Mouse (Mus musculus) MEL (cell line): ENCODE measurements at regions not wholly inside any gene's neighbourhood (a gene's known extent, or its start where the extent isn't known, plus 50 kb on each side); places are given as distances from the start of the nearest gene placed in this dataset.
A peak's percentile ranks its signal among the peaks of the same experiment; 100 is the strongest.

Experiments
- DNase-seq: peaks from one replicate; pipeline ENCODE4 v3.0.0; 2011; ENCODE audit warnings: low read depth, low spot score
- H3K27ac ChIP-seq: 2 replicates; pipeline ENCODE4 v1.5.1; 2012; ENCODE audit warnings: low read depth, mild to moderate bottlenecking, control low read depth, low read length, moderate library complexity; ENCODE audit not compliant: control insufficient read depth
- H3K27me3 ChIP-seq, 2 experiments: fragments of 150-350 bp in 1 of 2; sonication (generic) in 1 of 2; 2 replicates each; pipeline ENCODE4 v1.6.1; 2012; ENCODE audit warnings: low read length in 2 of 2, mild to moderate bottlenecking in 2 of 2, improper control_type of control experiment in 1 of 2, moderate library complexity in 1 of 2; ENCODE audit not compliant: insufficient read depth in 2 of 2, control insufficient read depth in 1 of 2
- H3K36me3 ChIP-seq, 2 experiments: 2 replicates each; pipeline ENCODE4 v1.6.1; 2012 to 2014; ENCODE audit warnings: low read length in 2 of 2, improper control_type of control experiment in 1 of 2, inconsistent platforms in 1 of 2, mild to moderate bottlenecking in 1 of 2; ENCODE audit not compliant: insufficient read depth in 2 of 2, control insufficient read depth in 1 of 2
- H3K4me1 ChIP-seq, 2 experiments: fragments of 150-350 bp in 1 of 2; sonication (generic) in 1 of 2; 2 replicates each; pipeline ENCODE4 v1.6.1; 2012; ENCODE audit warnings: low read length in 2 of 2, improper control_type of control experiment in 1 of 2, mild to moderate bottlenecking in 1 of 2; ENCODE audit not compliant: insufficient read depth in 2 of 2, control insufficient read depth in 1 of 2
- H3K4me3 ChIP-seq, 2 experiments: fragments of 150-350 bp in 1 of 2; sonication (generic) in 1 of 2; 2 replicates each; pipeline ENCODE4 v1.5.1; 2012; ENCODE audit warnings: low read depth in 2 of 2, low read length in 2 of 2, mild to moderate bottlenecking in 2 of 2, moderate library complexity in 2 of 2, control low read depth in 1 of 2, improper control_type of control experiment in 1 of 2; ENCODE audit not compliant: control insufficient read depth in 1 of 2, insufficient read depth in 1 of 2
- H3K79me2 ChIP-seq: 2 replicates; pipeline ENCODE4 v1.6.1; 2012; ENCODE audit warnings: mild to moderate bottlenecking, low read length, moderate library complexity; ENCODE audit not compliant: control insufficient read depth, poor library complexity, insufficient read depth
- H3K9ac ChIP-seq: 2 replicates; pipeline ENCODE4 v1.6.1; 2012; ENCODE audit warnings: low read depth, mild to moderate bottlenecking, control low read depth, low read length, moderate library complexity; ENCODE audit not compliant: control insufficient read depth, poor library complexity, severe bottlenecking
- H3K9me3 ChIP-seq: fragments of 150-350 bp; sonication (generic); replicated peaks from 2 replicates; pipeline ENCODE4 v1.6.1; 2012; ENCODE audit warnings: mild to moderate bottlenecking, low read length, improper control_type of control experiment, moderate library complexity; ENCODE audit not compliant: insufficient read depth
- CHD1 ChIP-seq: IDR thresholded peaks from 2 replicates; pipeline ENCODE4 v1.6.1; 2012; ENCODE audit warnings: low read depth, mild to moderate bottlenecking, inconsistent platforms, low read length, improper control_type of control experiment
- CTCF ChIP-seq, 3 experiments: IDR thresholded peaks in 2 of 3; conservative IDR thresholded peaks in 1 of 3; 2 replicates each; pipeline ENCODE4 v1.5.1; 2011 to 2012; ENCODE audit warnings: low read length in 3 of 3, low read depth in 2 of 3, mild to moderate bottlenecking in 2 of 3, improper control_type of control experiment in 1 of 3, inconsistent platforms in 1 of 3, mixed read lengths in 1 of 3, moderate library complexity in 1 of 3; ENCODE audit not compliant: control insufficient read depth in 1 of 3, insufficient read depth in 1 of 3, poor library complexity in 1 of 3, severe bottlenecking in 1 of 3
- E2F4 ChIP-seq: IDR thresholded peaks from 2 replicates; pipeline ENCODE4 v1.6.1; 2011; ENCODE audit warnings: low read depth, low read length, improper control_type of control experiment, borderline replicate concordance
- ELF1 ChIP-seq: IDR thresholded peaks from 2 replicates; pipeline ENCODE4 v1.6.1; 2014; ENCODE audit warnings: low read depth, mild to moderate bottlenecking, inconsistent platforms, low read length, improper control_type of control experiment, moderate library complexity
- ETS1 ChIP-seq: IDR thresholded peaks from 2 replicates; pipeline ENCODE4 v1.6.1; 2012; ENCODE audit warnings: low read depth, mild to moderate bottlenecking, inconsistent platforms, low read length, improper control_type of control experiment, moderate library complexity
- GATA1 ChIP-seq: IDR thresholded peaks from 2 replicates; pipeline ENCODE4 v1.6.1; 2011; ENCODE audit warnings: low read depth, low read length, improper control_type of control experiment
- HCFC1 ChIP-seq: IDR thresholded peaks from 2 replicates; pipeline ENCODE4 v1.6.1; 2012; ENCODE audit warnings: low read depth, mild to moderate bottlenecking, inconsistent platforms, low read length, improper control_type of control experiment, moderate library complexity
- JUND ChIP-seq: IDR thresholded peaks from 2 replicates; pipeline ENCODE4 v1.6.1; 2011; ENCODE audit warnings: low read depth, mild to moderate bottlenecking, improper control_type of control experiment, low read length
- KAT2A ChIP-seq: conservative IDR thresholded peaks from 2 replicates; pipeline ENCODE4 v1.6.1; 2012; ENCODE audit warnings: low read depth, low read length, improper control_type of control experiment, inconsistent platforms
- MXI1 ChIP-seq: IDR thresholded peaks from 2 replicates; pipeline ENCODE4 v1.6.1; 2011; ENCODE audit warnings: mild to moderate bottlenecking, low read depth, low read length, improper control_type of control experiment
- MYC ChIP-seq: IDR thresholded peaks from 2 replicates; pipeline ENCODE4 v1.6.1; 2011; ENCODE audit warnings: low read depth, mild to moderate bottlenecking, low read length, improper control_type of control experiment, moderate library complexity
- POLR2AphosphoS2 ChIP-seq: IDR thresholded peaks from 2 replicates; pipeline ENCODE4 v1.6.1; 2011; ENCODE audit warnings: low read length, improper control_type of control experiment
- RAD21 ChIP-seq: IDR thresholded peaks from 2 replicates; pipeline ENCODE4 v1.6.1; 2011; ENCODE audit warnings: mild to moderate bottlenecking, low read depth, low read length, improper control_type of control experiment
- SMC3 ChIP-seq: IDR thresholded peaks from 2 replicates; pipeline ENCODE4 v1.6.1; 2011; ENCODE audit warnings: low read depth, low read length, improper control_type of control experiment
- TBP ChIP-seq: IDR thresholded peaks from 2 replicates; pipeline ENCODE4 v1.8.0; 2011; ENCODE audit warnings: low read depth, low read length, improper control_type of control experiment
- UBTF ChIP-seq: IDR thresholded peaks from 2 replicates; pipeline ENCODE4 v1.6.1; 2012; ENCODE audit warnings: low read depth, mild to moderate bottlenecking, inconsistent platforms, low read length, improper control_type of control experiment, moderate library complexity, borderline replicate concordance; ENCODE audit not compliant: insufficient read depth
- USF1 ChIP-seq: IDR thresholded peaks from 2 replicates; pipeline ENCODE4 v1.6.1; 2014; ENCODE audit warnings: low read depth, mild to moderate bottlenecking, inconsistent platforms, low read length, improper control_type of control experiment, moderate library complexity
- ZC3H11A ChIP-seq: IDR thresholded peaks from 2 replicates; pipeline ENCODE4 v1.6.1; 2012; ENCODE audit warnings: low read depth, mild to moderate bottlenecking, inconsistent platforms, low read length, improper control_type of control experiment
- ZMIZ1 ChIP-seq: IDR thresholded peaks from 2 replicates; pipeline ENCODE4 v1.6.1; 2012; ENCODE audit warnings: low read depth, mild to moderate bottlenecking, inconsistent platforms, low read length, improper control_type of control experiment, moderate library complexity
- ZNF384 ChIP-seq: IDR thresholded peaks from 2 replicates; pipeline ENCODE4 v1.6.1; 2012; ENCODE audit warnings: low read depth, mild to moderate bottlenecking, inconsistent platforms, low read length, improper control_type of control experiment

DNA sequence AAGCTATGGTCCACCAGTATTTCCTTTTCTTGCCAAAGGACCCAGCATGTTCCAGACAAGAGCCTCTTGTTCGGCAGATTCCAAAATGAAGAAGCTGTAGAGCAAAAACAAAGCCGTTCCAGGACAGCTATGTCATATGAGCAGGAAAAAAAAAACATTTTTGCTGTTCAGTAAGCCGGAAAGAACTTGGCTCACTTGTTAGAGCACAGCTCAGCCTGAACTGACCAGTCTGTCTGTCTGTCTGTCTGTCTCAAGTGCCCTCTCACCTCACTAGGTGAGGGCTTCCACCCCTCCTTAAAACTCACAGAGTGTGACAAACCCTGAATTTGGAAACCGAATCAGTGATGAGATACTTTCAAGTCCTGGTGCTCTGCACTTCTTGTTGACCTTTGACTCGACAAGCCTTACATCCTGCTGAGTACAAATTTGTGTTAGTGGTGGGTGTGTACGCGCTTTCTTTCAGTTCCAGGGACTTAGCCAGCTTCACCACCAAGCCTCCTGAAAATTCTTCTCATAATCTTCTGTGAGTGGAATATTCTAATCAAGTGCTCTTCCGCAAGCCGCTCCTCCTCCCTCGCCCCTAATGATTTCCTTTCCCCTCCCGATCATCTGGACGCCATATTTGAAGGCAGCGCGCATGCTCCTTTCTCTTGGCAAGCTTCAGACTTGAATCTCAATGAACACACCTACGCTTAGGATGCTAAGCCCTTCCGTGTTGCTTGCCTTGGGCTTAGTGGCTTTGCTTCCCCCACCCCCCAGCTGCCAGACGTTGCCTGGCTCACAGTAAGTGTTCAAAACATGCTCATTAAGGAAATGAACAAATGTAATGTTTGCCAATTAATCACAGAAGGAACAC is 560.9 kb downstream of the Tox3 start:
- H3K27ac ChIP-seq = no peak overlapping the region
- H3K9me3 ChIP-seq = no peaks in the 10 kb centered on the region
- no peak overlapping the region for H3K4me3 ChIP-seq
- H3K9ac ChIP-seq = no peak overlapping the region
- no peak for DNase-seq
- no peaks in the 10 kb centered on the region for H3K4me1 ChIP-seq
- H3K27me3 ChIP-seq = no peaks in the 10 kb centered on the region
- no peak for TF ChIP-seq UBTF
- TF ChIP-seq ETS1 = no peak
- TF ChIP-seq TBP = no peak
- no peak for TF ChIP-seq ZNF384
- TF ChIP-seq E2F4 = no peak
- TF ChIP-seq MYC = no peak
- no peak for TF ChIP-seq CHD1
- no peak for TF ChIP-seq MXI1
- no peaks in the 10 kb centered on the region for H3K79me2 ChIP-seq
- no peaks in the 10 kb centered on the region for H3K36me3 ChIP-seq

- Histone ChIP-seq H3K27ac (no peak overlapping the region), H3K9ac (no peak overlapping the region), H3K27me3 (no peaks in the 10 kb centered on the region), H3K4me3 (no peak overlapping the region), H3K4me1 (no peaks in the 10 kb centered on the region), H3K9me3 (no peaks in the 10 kb centered on the region), H3K79me2 (no peaks in the 10 kb centered on the region)
- DNase-seq = peak; percentile 54
- TF ChIP-seq USF1 (no peak), ZC3H11A (peak; percentile 54), SMC3 (peak; percentile 61), CTCF (IDR thresholded peaks at IDR 0.05 in 2 of 3, conservative IDR thresholded peaks at IDR 0.05 in 1 of 3; ENCODE audit: control insufficient read depth in 1 of 3, insufficient read depth in 1 of 3, low read depth in 2 of 3, low read length in 3 of 3, poor library complexity in 1 of 3, severe bottlenecking in 1 of 3) (peak; percentile 65 to 72 (median 68)), POLR2AphosphoS2 (no peak), ZMIZ1 (no peak), KAT2A (no peak), UBTF (no peak), ELF1 (no peak), RAD21 (peak; percentile 83), JUND (no peak), GATA1 (no peak), HCFC1 (no peak)
- TF ChIP-seq, all 39 proteins: peak for 4
- H3K36me3 ChIP-seq = no peaks in the 10 kb centered on the region
Measured at GRCm38 (mm10) chr8:89785011-89785410, 563.1 kb downstream of the Tox3 start.
